26 mouse cellular contexts compared by ENCODE assay signal in the genomic region with DNA sequence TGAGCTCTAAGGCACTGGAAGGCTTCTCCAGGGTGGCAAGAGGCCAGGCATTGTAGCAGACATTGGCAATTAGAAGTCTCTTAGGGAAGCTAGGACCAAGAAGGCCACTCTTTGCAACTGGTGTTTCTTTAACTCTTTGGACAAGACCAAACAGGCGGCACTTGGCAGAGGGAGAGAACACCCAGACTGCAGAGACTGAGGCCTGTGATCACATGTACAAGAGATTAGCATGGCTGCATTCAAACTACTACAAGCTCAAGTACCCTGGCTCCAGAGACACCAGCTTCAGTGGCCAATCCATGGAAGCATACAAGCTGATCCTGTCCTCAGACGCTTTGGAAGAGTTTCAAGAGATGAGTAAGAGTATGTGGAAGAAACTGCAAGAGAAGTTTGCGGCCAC. TPM values are rescaled to one million over a fixed set of nuclear protein-coding genes. Genes with fewer than 3 reads are reported as not detected.
A peak's percentile ranks its signal among the peaks of the same experiment; 100 is the strongest.
DNase-seq lines count a peak whose midpoint lies in the region; ATAC-seq and TF ChIP-seq lines count a peak whose summit lies in the region.
"Had no signal": no experiment of that assay in that cellular context is flagged by ENCODE, and none has a peak within 500 bp of the region (broad histone marks: within the 10 kb centered on the region; RNA-seq: fewer than 3 reads in every experiment).

No protein-coding gene starts in this region.

- H3K27me3 ChIP-seq in hindbrain, embryonic 13.5 days = no peaks in the 10 kb centered on the region
- H3K27me3 ChIP-seq: embryonic facial prominence, embryonic 12.5 days; embryonic facial prominence, embryonic 15.5 days; forebrain, embryonic 12.5 days; forebrain, embryonic 15.5 days; heart, embryonic 13.5 days; hindbrain, embryonic 15.5 days had no signal

- TF ChIP-seq CTCF in gastrocnemius, adult 2 months (IDR thresholded peaks at IDR 0.05) = no peak

- no peak overlapping the region for H3K9ac ChIP-seq in hindbrain, embryonic 13.5 days
- H3K9ac ChIP-seq: embryonic facial prominence, embryonic 12.5 days; embryonic facial prominence, embryonic 15.5 days; forebrain, embryonic 12.5 days; forebrain, embryonic 15.5 days; heart, embryonic 13.5 days; hindbrain, embryonic 15.5 days had no signal

- H3K4me1 ChIP-seq in hindbrain, embryonic 13.5 days (replicated peaks) = no peaks in the 10 kb centered on the region
- H3K4me1 ChIP-seq: embryonic facial prominence, embryonic 12.5 days; embryonic facial prominence, embryonic 15.5 days; forebrain, embryonic 12.5 days; forebrain, embryonic 15.5 days; heart, embryonic 10.5 days; heart, embryonic 13.5 days; hindbrain, embryonic 15.5 days had no signal

- WGBS in hindbrain, embryonic 13.5 days = 90% methylated on average over 3 of the region's 3 CpGs

- intact Hi-C loops in gastrocnemius, adult 2 months (cut with DNase I) = no loop called here

- no peak overlapping the region for H3K4me3 ChIP-seq in gastrocnemius, adult 2 months
- no peak overlapping the region for H3K4me3 ChIP-seq in hindbrain, embryonic 13.5 days
- H3K4me3 ChIP-seq: embryonic facial prominence, embryonic 12.5 days; embryonic facial prominence, embryonic 15.5 days; forebrain, embryonic 12.5 days; forebrain, embryonic 15.5 days; heart, adult 2 months; heart, embryonic 10.5 days; heart, embryonic 13.5 days; hindbrain, embryonic 15.5 days had no signal

- H3K36me3 ChIP-seq in hindbrain, embryonic 13.5 days = no peaks in the 10 kb centered on the region
- H3K36me3 ChIP-seq: embryonic facial prominence, embryonic 12.5 days; embryonic facial prominence, embryonic 15.5 days; forebrain, embryonic 12.5 days; forebrain, embryonic 15.5 days; heart, embryonic 10.5 days; heart, embryonic 13.5 days; hindbrain, embryonic 15.5 days had no signal

- no peak for ATAC-seq in hindbrain, embryonic 13.5 days (ENCODE audit: low FRiP score)
- ATAC-seq: forebrain, embryonic 15.5 days; Patski had no signal

- no peak overlapping the region for H3K4me2 ChIP-seq in hindbrain, embryonic 13.5 days
- H3K4me2 ChIP-seq: embryonic facial prominence, embryonic 12.5 days; embryonic facial prominence, embryonic 15.5 days; forebrain, embryonic 12.5 days; forebrain, embryonic 15.5 days; heart, embryonic 13.5 days; hindbrain, embryonic 15.5 days had no signal

- H3K27ac ChIP-seq in gastrocnemius, adult 2 months = no peak overlapping the region
- no peak overlapping the region for H3K27ac ChIP-seq in hindbrain, embryonic 13.5 days
- H3K27ac ChIP-seq: embryonic facial prominence, embryonic 12.5 days; embryonic facial prominence, embryonic 15.5 days; forebrain, embryonic 12.5 days; forebrain, embryonic 15.5 days; heart, adult 2 months; heart, embryonic 10.5 days; heart, embryonic 13.5 days; hindbrain, embryonic 15.5 days had no signal

- peak; percentile 58 for DNase-seq in adrenal gland, postnatal 10 days
- no peak for DNase-seq in adrenal gland, postnatal 4 days (ENCODE audit: low spot score in 2 of 2)
- peak; percentile 32 for DNase-seq in gastrocnemius, adult 2 months
- no peak for DNase-seq in gastrocnemius, adult 18-20 months (ENCODE audit: low spot score)
- DNase-seq in Muller cell, postnatal 12 days (ENCODE audit: inconsistent ontology term) = peak; percentile 27
- peak; percentile 49 for DNase-seq in skeletal muscle tissue, adult 2 months (ENCODE audit: low read depth, low spot score)
- DNase-seq: adrenal gland, adult 2 months; cerebellum, adult 18-20 months; cerebellum, adult 9-10 months; cerebellum, postnatal 25 days; gastrocnemius, postnatal 14 days; heart, adult 2 months; heart, postnatal 14 days; heart, postnatal 4 days; kidney, adult 11 months; kidney, adult 8-10 months had no signal

- H3K9me3 ChIP-seq in hindbrain, embryonic 13.5 days = no peaks in the 10 kb centered on the region
- H3K9me3 ChIP-seq: embryonic facial prominence, embryonic 12.5 days; embryonic facial prominence, embryonic 15.5 days; forebrain, embryonic 12.5 days; forebrain, embryonic 15.5 days; heart, embryonic 10.5 days; heart, embryonic 13.5 days; hindbrain, embryonic 15.5 days had no signal

RNA-seq across cellular contexts. Expression of a gene that starts 36.6 kb away (rescaled TPM):
- total RNA-seq in adrenal gland, postnatal 10 days (2021) = 10 to 100 TPM; 36.1 to 42.8 TPM
- total RNA-seq in adrenal gland, postnatal 4 days (2021) = 10 to 100 TPM; 11.6 to 16.8 TPM
- 10 to 100 TPM; 20.0 to 20.8 TPM for total RNA-seq in gastrocnemius, adult 2 months (2021)
- total RNA-seq in gastrocnemius, adult 18-20 months (2021) = 10 to 100 TPM; 16.0 to 20.6 TPM
- 0.08 and 0.26 TPM in 2 replicates for polyA plus RNA-seq in hindbrain, embryonic 13.5 days (2015; fragmentation: Nextera tagmentation; extraction: Ambion mirVana)
- total RNA-seq: common myeloid progenitor, adult 5-6 weeks had no signal

Comparison
In these comparisons a context has a peak if more than half of its experiments do, and no peak if none do; other contexts are left out.
1. DNase-seq: peak in adrenal gland, postnatal 10 days (single experiment), gastrocnemius, adult 2 months (single experiment), Muller cell, postnatal 12 days (single experiment) and skeletal muscle tissue, adult 2 months (single experiment); none in adrenal gland, postnatal 4 days (0 of 2) and gastrocnemius, adult 18-20 months (single experiment).